ENCODE assay signal across 21 mouse cellular contexts in genomic region chr2:9641629-9642028, GRCm38 (mm10).
A peak's percentile ranks its signal among the peaks of the same experiment; 100 is the strongest.
DNase-seq lines count a peak whose midpoint lies in the region; ATAC-seq and TF ChIP-seq lines count a peak whose summit lies in the region.
"Had no signal": no experiment of that assay in that cellular context is flagged by ENCODE, and none has a peak within 500 bp of the region (broad histone marks: within the 10 kb centered on the region; RNA-seq: fewer than 3 reads in every experiment).

No protein-coding gene starts in this region.

- intact Hi-C loops in left cerebral cortex, adult 2 months (cut with DNase I) = no loop called here

- no peak for TF ChIP-seq CTCF in heart, postnatal 0 days (IDR thresholded peaks at IDR 0.05; ENCODE audit: low read depth)
- no peak for TF ChIP-seq CTCF in left cerebral cortex, adult 2 months (IDR thresholded peaks at IDR 0.05)

- no peaks in the 10 kb centered on the region for H3K36me3 ChIP-seq in heart, embryonic 11.5 days (ENCODE audit: control insufficient read depth, insufficient read depth, low read length)
- no peaks in the 10 kb centered on the region for H3K36me3 ChIP-seq in heart, postnatal 0 days (replicated peaks; ENCODE audit: control insufficient read depth, insufficient read depth, low read length)
- no peaks in the 10 kb centered on the region for H3K36me3 ChIP-seq in heart, embryonic 12.5 days
- H3K36me3 ChIP-seq in lung, embryonic 15.5 days = no peaks in the 10 kb centered on the region
- H3K36me3 ChIP-seq: embryonic facial prominence, embryonic 13.5 days; forebrain, embryonic 15.5 days; hindbrain, embryonic 13.5 days had no signal

- no peak for TF ChIP-seq EP300 in heart, postnatal 0 days (IDR thresholded peaks at IDR 0.05; ENCODE audit: low read depth)

- H3K9ac ChIP-seq in heart, embryonic 11.5 days (ENCODE audit: low read depth, low read length) = no peak overlapping the region
- no peak overlapping the region for H3K9ac ChIP-seq in heart, postnatal 0 days (replicated peaks; ENCODE audit: low read depth, low read length)
- H3K9ac ChIP-seq in heart, embryonic 12.5 days = no peak overlapping the region
- no peak overlapping the region for H3K9ac ChIP-seq in lung, embryonic 15.5 days
- H3K9ac ChIP-seq: embryonic facial prominence, embryonic 13.5 days; forebrain, embryonic 15.5 days; hindbrain, embryonic 13.5 days had no signal

- no peak overlapping the region for H3K4me2 ChIP-seq in heart, embryonic 11.5 days
- H3K4me2 ChIP-seq in heart, postnatal 0 days (ENCODE audit: low read depth, low read length) = peak overlapping the region; percentile 3; the same call in 1 of the 2 replicates
- no peak overlapping the region for H3K4me2 ChIP-seq in heart, embryonic 12.5 days
- peak overlapping the region; percentile 3; the same call in 1 of the 2 replicates for H3K4me2 ChIP-seq in lung, embryonic 15.5 days
- H3K4me2 ChIP-seq: embryonic facial prominence, embryonic 13.5 days; forebrain, embryonic 15.5 days; hindbrain, embryonic 13.5 days had no signal

- H3K4me1 ChIP-seq in heart, embryonic 11.5 days (ENCODE audit: control insufficient read depth, insufficient read depth, low read length) = no peaks in the 10 kb centered on the region
- H3K4me1 ChIP-seq in heart, postnatal 0 days (ENCODE audit: control insufficient read depth, insufficient read depth) = no peaks in the 10 kb centered on the region
- no peaks in the 10 kb centered on the region; the same call in 1 of the 2 replicates for H3K4me1 ChIP-seq in heart, embryonic 12.5 days (replicated peaks)
- no peaks in the 10 kb centered on the region for H3K4me1 ChIP-seq in lung, embryonic 15.5 days
- H3K4me1 ChIP-seq: embryonic facial prominence, embryonic 13.5 days; forebrain, embryonic 15.5 days; hindbrain, embryonic 13.5 days had no signal

- 51% methylated on average over 7 of the region's 7 CpGs for WGBS in heart, embryonic 11.5 days (ENCODE audit: insufficient replicate concordance)
- WGBS in heart, postnatal 0 days = 49% methylated on average over 7 of the region's 7 CpGs
- WGBS in heart, embryonic 12.5 days = 43% methylated on average over 7 of the region's 7 CpGs
- 26% methylated on average over 7 of the region's 7 CpGs for WGBS in lung, embryonic 15.5 days

- DNase-seq in heart, adult 11 months = peak; percentile 49
- DNase-seq in heart, postnatal 0 days (ENCODE audit: low spot score) = no peak
- DNase-seq in lung, postnatal 36 days = no peak
- no peak for DNase-seq in left cerebral cortex, adult 2 months (ENCODE audit: extremely low spot score in 1 of 2, low spot score in 2 of 2)
- DNase-seq: adrenal gland, postnatal 14 days; cerebellum, adult 11-12 months; cerebellum, adult 9-10 months; cerebellum, postnatal 25 days; gastrocnemius, postnatal 36 days; heart, adult 18-20 months; heart, postnatal 14 days had no signal

- no peaks in the 10 kb centered on the region for H3K27me3 ChIP-seq in heart, embryonic 11.5 days (ENCODE audit: control insufficient read depth, insufficient read depth, low read length)
- H3K27me3 ChIP-seq in heart, postnatal 0 days (ENCODE audit: control insufficient read depth, insufficient read depth, low read length) = no peaks in the 10 kb centered on the region
- H3K27me3 ChIP-seq in heart, embryonic 12.5 days (replicated peaks) = no peaks in the 10 kb centered on the region
- H3K27me3 ChIP-seq in lung, embryonic 15.5 days = no peaks in the 10 kb centered on the region
- H3K27me3 ChIP-seq: CH12.LX; forebrain, embryonic 15.5 days; hindbrain, embryonic 13.5 days; Patski had no signal

- H3K4me3 ChIP-seq in heart, embryonic 11.5 days (ENCODE audit: low read depth, low read length) = no peak overlapping the region
- no peak overlapping the region for H3K4me3 ChIP-seq in heart, postnatal 0 days (ENCODE audit: low read depth, low read length)
- H3K4me3 ChIP-seq in heart, embryonic 12.5 days = no peak overlapping the region
- H3K4me3 ChIP-seq in lung, embryonic 15.5 days = no peak overlapping the region
- H3K4me3 ChIP-seq in left cerebral cortex, adult 2 months = no peak overlapping the region
- H3K4me3 ChIP-seq: embryonic facial prominence, embryonic 13.5 days; forebrain, embryonic 15.5 days; hindbrain, embryonic 13.5 days had no signal

- H3K27ac ChIP-seq in heart, embryonic 11.5 days (ENCODE audit: low read depth, low read length) = no peak overlapping the region
- H3K27ac ChIP-seq in heart, postnatal 0 days (ENCODE audit: low read depth) = no peak overlapping the region
- no peak overlapping the region for H3K27ac ChIP-seq in heart, embryonic 12.5 days (ENCODE audit: poor library complexity, severe bottlenecking)
- H3K27ac ChIP-seq in lung, embryonic 15.5 days = no peak overlapping the region
- no peak overlapping the region for H3K27ac ChIP-seq in left cerebral cortex, adult 2 months
- H3K27ac ChIP-seq: embryonic facial prominence, embryonic 13.5 days; forebrain, embryonic 15.5 days; hindbrain, embryonic 13.5 days; hindbrain, postnatal 0 days had no signal

- ATAC-seq in heart, embryonic 11.5 days (replicated peaks; ENCODE audit: insufficient number of reproducible peaks, low FRiP score, low TSS enrichment) = no peak
- no peak for ATAC-seq in heart, postnatal 0 days (ENCODE audit: insufficient read depth, low read depth)
- no peak for ATAC-seq in heart, embryonic 12.5 days (ENCODE audit: insufficient number of reproducible peaks, low FRiP score)
- no peak for ATAC-seq in lung, embryonic 15.5 days (ENCODE audit: borderline replicate concordance, extremely low read depth, low FRiP score, low TSS enrichment)
- ATAC-seq: activated CD4-positive, CD25-positive, alpha-beta regulatory T cell, adult 4 months; forebrain, embryonic 15.5 days; hindbrain, postnatal 0 days; Patski had no signal

- no peaks in the 10 kb centered on the region for H3K9me3 ChIP-seq in heart, embryonic 11.5 days (replicated peaks; ENCODE audit: control insufficient read depth, low read length)
- H3K9me3 ChIP-seq in heart, postnatal 0 days (replicated peaks; ENCODE audit: control insufficient read depth, low read length) = no peaks in the 10 kb centered on the region
- no peaks in the 10 kb centered on the region for H3K9me3 ChIP-seq in heart, embryonic 12.5 days (replicated peaks)
- H3K9me3 ChIP-seq in lung, embryonic 15.5 days = no peaks in the 10 kb centered on the region
- H3K9me3 ChIP-seq: embryonic facial prominence, embryonic 13.5 days; forebrain, embryonic 15.5 days; hindbrain, embryonic 13.5 days had no signal

Comparison
In these comparisons a context has a peak if more than half of its experiments do, and no peak if none do; other contexts are left out.
1. H3K4me2 ChIP-seq: peak in heart, postnatal 0 days (single experiment) and lung, embryonic 15.5 days (single experiment); none in heart, embryonic 11.5 days (single experiment) and heart, embryonic 12.5 days (single experiment).